Mouse (Mus musculus) heart, adult 9 months (tissue): ENCODE measurements around the gene Tm6sf1.
A peak's percentile ranks its signal among the peaks of the same experiment; 100 is the strongest.
"Not testable (repeated sequence)": the region's sequence is repeated elsewhere in the genome, so short reads cannot be mapped to it uniquely, and the experiment has no call there.

Source experiments
- DNase-seq, 2 experiments: peaks; one replicate each; pipeline ENCODE4 v3.0.0; 2022; ENCODE audit warnings: low spot score in 2 of 2

Gene Tm6sf1

DNA sequence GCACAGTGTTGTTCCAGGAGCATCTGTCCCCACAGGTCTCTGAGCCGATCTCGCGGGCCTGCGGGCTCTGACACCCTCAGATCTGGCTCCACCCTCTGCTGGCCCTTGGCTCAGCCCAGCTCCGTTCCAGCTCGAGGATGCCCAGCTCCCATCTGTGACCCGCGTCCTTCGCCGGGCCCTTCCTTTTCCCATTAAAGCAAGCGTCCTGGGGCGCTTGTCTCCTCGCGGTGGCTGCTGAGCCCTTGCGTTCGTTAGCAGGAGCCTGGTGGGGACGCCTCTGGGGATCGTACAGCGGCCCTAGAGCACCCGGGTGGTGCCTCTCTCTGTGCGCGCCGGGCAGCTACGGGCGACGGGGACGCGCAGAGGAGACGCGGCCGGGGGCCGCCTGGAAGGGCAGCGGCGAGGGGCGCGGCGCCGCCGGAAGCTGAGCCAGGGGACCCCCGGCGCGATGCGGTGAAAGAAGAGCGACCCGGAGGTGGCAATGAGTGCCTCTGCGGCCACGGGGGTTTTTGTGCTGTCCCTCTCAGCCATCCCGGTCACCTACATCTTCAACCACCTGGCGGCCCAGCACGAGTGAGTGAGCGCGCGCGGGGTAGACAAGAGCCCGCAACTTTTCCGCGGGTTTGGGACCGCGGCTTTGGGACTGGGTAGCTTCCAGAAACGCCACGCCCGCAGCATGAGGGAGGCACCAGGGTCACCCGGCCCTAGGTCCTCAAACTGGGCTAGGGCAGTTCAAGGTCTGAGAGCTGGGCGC is at the start of gene Tm6sf1:
TSS of gene Tm6sf1 (plus strand) at position 34 of the 754 bp plus-strand sequence.
- DNase-seq = peak in 1 of 2 experiments; percentile 56

DNA sequence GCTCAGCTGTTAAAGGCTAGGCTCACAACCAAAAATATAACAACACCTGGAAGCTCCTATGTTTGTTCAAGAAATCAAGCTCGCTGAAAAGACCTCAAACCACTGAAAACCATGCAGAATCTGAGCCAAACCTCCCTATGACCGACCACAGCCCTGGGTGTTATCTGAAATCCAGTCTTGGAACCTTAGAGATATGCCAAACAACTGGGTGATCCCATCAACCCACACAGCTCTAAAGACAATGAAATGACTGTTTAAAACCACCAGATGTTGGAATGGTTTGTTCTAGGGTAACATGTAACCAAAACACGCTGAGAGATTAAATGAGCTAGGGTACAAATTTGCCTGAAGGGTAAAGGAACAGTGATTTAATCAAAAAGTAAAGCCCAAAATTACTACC is 33.9 kb upstream of the Tm6sf1 start:
- DNase-seq = no peak

DNA sequence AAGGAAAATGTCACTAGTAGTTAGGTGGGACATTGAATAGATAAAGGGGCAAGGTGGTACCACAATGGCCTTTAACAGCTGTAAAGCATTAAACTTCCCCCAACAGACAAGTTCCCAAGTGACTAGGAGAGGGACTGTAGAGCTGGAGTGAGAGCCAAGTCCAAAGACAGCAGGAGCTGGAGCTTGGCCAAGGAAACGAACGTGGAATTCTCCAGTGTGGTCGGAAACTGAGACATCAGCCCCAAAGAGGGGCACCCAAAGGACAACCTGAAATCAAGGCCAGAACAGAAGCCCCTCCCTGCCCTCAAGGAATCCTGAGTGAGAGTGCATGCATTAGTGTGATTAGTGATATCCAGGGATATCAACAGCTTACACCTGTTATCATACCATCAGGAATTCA is 33.4 kb upstream of the Tm6sf1 start:
- peak in 1 of 2 experiments; percentile 11 for DNase-seq

DNA sequence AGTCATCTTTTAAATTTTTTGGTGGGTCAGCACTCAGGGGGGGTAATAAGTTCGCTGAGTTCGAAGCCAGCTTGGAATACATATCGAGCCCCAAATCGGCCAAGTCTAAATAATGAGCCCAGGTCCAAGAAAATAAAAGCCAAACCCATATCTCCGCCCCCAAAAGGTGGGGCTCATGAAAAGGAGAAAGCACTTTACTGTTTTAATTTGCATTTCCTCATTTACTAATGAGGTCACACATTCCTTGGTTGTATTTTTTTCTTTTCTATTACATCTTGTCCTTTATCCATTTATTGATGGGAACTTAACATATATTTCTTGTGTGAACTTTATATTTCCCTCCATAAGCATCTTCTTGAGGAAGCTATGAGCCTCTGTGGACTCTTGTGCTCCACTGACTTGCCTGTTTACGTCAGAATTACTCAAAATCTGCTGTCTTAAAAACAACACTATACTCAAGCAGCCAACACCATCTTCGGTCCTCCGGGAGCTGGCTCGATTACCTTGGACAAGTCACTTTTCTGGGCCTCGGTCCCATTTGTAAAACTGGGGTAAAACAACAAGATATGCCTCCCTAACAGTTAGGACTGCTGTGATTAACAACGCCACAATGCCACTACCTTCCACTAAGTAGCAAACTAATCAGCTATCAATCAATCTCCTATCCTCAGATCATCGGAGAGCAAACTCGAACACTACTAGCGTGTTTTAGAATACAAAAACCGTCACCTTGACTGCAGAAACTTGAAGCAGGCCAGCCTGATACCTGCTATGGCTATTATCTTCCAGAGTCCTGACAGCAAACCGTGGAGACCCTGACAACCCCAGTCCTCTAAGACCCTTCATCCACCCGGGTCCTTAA is 30.8 kb upstream of the Tm6sf1 start:
- DNase-seq = peak in 1 of 2 experiments; percentile 20

DNA sequence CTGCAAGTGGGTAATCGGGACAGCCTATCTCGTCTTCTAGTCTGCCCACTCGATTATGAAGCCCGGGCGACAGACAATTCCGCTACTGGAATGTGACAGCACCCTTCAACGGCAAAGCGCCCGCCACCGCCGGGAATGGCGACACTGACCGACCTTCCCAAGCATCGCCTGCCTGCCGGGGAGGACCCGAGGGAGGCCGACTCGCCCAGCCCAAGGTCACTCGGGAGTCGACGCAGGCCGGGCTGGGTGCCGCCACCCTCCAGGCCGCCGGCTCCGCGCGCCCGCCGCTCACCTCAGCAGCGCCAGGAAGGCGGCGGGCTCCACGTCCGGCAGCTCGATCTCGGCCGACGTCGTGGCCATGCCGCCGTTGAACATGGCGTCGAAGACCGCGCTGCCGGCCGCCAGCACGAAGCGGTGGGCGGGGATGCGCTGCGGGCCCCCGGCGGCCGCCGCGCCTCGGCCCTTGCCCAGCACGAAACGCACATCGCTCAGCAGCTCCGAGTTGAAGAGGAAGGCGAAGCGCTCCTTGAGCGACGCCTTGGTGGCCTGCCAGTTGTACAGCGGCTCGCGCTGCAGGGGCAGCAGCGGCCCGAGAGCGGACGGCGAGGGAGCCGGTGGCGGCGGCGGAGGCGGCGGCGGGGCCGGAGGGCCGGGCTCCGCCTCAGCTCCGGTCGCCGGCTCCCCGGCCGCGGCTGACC is 30.0 kb upstream of the Tm6sf1 start:
- DNase-seq = peak; percentile 46 to 54

DNA sequence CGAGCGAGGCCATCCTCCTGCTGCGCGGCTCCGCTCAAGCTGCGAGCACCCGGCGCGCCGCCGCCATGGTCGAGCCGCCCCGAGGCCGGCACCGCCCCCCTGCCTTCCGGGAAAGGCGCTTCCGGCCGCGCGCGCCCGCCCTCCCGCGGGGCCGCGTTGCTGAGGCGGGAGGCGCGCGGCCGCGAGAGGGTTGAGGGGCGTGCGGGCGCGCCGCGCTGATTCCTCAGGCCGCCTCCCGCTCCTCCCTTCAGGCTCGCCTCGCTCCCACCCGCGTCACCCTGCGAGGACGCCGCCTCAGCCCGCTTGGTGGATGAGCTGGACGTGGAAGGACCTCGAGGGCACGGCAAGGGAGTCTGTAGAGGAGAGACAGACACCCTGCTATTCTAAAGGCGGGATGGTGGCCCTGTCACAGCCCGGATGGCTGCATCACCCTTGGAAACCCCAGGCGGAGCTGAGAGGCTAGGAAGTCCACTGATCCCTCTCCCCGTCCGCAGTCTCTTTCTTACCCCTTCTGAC is 29.4 kb upstream of the Tm6sf1 start, which contains the start of gene Btbd1:
TSS of gene Btbd1 (minus strand) at position 53 of the 516 bp plus-strand sequence.
- peak; percentile 87 to 93 for DNase-seq

DNA sequence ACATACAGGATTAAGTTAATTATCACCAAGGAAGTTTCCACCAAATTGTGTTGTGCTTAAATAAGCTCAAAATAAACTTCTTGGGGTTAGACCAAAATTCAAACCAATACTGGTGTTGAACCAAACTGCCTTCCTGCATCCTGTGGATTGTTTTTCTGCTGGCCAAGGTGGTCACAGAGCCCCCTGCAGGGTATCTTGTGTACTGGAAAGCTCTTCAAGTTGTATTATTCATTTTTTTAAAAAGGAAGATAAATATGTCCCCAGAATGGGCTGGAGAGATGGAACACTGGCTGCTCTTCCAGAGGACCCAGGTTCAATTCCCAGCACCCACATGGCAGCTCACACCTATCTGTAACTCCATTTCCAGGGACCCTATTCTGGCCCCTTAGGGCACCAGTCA is 24.0 kb upstream of the Tm6sf1 start:
- DNase-seq = no peak

DNA sequence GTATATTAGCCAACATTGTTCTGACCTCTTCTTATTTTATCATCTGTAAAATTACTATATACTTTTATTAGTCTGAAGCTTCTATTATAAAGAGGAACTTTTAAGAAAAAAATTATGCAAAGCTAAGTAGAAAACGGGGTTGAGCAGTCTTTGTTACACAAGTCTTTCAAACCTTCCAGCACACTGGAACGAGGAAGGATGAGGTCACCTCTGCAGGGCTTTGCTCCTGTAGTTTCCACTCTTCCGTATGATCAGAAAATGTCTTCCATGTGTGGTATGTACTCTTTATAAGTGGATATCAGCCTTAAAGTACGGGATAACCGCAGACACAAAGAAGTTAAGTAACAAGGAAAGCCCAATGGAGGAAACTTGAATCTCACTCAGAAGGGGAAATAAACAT is 23.4 kb upstream of the Tm6sf1 start:
- no peak for DNase-seq

DNA sequence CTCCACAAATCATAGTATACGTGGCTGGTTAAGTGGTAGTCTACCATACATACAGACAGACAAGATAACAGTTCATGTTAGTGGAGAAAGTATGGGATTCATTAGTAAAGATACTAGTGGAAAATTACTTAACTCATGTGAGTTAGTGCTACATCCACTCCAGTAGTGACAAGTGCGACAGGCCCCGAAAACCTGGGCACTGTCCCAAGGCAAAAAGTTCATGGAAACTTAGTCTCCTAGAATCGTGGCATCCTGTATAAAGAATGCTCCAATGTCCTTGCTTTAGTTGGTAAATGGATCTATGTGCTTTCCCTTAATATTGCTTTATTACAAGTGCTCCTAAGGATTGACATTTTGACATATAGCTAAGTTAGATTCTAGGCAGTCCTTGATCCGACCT is 21.0 kb upstream of the Tm6sf1 start:
- not testable (repeated sequence) for DNase-seq

DNA sequence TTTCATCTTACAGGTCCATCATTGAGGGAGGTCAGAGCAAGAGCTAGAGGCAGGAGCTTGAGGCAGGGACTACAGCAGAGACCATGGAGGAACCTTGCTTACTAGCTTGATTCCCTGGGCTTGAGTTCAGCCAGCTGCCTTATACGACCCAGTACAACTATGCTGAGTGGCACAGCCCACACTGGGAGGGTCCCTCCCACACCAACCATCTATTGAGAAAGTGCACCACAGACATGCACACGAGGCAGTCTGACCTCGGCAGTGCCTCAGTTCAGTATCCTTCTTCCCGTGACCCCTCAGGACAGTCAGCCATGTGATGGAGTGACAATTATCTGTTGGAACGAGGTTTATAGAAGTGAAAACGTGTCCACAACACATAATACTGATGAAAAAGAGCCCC is 19.1 kb upstream of the Tm6sf1 start:
- no peak for DNase-seq

DNA sequence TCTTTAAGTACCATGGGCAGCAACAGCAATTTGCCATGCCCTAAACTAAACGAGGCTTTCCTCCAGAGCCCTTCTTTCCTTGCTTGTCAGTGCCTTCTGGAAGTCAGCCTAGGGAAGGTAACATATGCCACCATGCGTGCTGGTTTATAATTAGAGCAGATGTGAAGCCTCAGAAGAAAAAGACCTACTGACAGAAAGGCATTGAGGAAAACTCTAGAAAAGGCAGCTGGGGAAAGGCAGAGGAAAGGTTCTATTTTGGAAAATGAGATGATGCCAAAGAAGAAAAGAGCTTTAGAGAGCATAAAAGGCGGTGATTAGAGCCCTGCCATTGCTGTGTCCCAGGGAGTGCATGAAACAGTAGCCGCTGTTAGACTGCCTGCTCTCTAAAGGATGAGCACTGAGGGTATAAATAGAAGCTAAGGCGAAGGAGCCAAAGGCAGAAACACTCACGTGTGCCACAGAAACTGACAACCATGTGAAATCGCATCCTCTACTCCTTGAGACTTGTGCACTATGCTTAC is 18.1 kb upstream of the Tm6sf1 start:
- no peak for DNase-seq

DNA sequence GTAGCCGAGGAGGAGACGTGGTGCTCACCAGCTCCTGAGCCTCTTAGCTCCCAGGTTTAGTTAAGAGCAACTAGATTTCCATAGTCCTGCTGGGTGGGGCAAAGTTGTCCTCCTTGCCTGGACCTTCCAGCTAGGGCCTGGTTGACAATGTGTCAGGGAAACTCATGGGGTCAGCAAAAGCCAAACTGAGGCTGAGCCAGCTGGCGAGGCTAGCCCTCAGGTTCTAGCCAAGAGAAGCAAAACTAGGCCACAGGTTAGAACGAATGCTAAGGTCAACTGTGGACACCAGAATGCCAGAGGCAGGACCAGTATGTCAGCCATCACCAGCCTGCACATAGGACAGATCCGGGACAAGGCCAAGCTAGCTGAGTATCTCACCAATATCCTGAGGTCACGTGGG is 17.4 kb upstream of the Tm6sf1 start:
- peak; percentile 61 to 62 for DNase-seq

DNA sequence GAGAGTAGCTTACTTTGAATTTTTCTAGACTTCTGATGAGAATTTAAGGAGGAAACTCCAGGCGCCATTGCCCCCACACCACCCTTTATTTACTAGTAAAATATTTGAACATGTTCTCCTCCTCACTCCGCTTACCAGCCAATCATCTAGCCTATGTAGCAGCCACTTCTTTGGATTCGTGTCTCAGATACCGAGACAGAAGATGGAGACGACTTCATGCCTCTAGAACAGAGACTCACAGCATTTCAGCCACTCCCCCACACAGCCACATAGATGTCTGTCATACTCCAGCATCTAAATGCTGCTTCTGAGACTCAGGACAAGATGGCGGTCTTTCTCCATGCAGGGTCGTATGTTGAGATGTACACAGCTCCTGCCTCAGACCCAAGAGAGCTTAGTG is 16.7 kb upstream of the Tm6sf1 start:
- DNase-seq = no peak

DNA sequence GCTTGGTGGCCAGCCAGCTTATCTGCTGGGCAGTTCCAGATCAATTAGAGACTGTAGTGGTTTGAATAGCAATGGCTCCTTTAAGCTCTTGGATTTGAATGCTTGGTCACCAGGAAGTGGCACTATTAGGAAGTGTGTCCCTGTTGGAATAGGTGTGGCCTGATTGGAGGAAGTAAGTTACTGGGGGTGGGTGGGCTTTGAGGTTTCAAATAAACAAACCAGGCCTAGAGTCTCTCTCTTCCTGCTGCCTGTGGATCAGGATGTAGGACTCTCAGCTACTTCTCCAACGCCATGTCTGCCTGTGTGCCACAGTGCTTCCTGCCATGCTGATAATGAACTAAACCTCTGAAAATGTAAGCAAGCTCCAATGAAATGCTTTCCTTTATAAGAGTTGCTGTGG is 15.8 kb upstream of the Tm6sf1 start:
- no peak for DNase-seq

DNA sequence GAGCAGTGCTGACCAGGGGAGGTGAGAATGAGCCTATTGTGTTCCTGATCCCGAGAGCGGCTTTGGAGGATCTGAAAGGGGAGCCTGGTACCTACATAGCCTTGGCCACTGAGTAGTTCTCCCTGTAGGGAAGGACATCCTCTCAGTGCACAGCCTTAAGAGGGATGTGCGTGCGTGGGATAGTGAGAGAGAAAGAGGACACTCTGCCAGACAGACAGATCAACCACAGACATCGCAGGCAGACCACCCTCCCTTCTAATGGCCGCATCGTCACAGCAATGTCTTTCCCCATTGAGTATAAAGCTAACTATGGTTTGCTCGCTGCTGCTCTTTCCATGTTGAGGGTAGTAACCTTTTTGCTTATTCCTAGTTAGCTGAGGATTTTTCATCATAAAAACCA is 14.9 kb upstream of the Tm6sf1 start:
- DNase-seq = no peak

DNA sequence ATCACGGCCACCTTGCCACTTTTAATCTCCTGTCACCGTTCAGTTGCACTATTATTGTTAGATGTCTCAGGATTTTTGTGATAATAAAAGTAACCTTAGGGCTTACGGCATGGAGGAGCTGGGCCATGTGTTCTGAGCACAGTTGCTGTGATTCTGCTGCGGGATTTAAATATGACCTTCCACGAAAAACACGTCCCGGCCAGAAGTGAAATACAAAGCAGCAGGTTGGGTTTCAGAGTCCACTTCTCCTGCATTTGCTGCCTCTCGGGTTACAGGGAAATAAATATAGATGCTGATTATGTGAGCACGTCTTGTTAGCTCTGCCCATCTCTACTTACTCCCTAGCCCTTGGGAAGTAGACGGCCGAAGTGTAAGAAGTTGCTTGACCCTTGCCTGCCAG is 14.0 kb upstream of the Tm6sf1 start:
- DNase-seq = no peak

DNA sequence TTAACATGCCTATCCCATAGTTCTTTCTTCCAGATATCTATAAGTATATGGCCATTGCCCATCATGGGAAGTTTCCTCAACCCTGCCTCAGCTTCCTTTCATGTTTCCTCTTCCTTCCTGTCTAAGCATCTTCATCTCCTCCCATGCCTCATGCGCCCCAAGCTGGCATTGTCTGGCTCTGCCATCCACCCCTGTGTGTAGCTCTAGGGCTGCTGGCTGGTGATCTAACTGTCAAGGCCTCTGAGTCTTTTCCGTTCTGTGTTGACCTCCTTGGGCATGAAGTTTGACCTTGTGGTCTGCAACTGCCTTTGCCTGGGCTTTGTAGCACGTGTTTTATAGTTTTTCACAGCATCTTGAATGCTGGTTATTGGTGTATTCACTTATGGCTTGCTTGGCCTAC is 13.5 kb upstream of the Tm6sf1 start:
- no peak for DNase-seq

DNA sequence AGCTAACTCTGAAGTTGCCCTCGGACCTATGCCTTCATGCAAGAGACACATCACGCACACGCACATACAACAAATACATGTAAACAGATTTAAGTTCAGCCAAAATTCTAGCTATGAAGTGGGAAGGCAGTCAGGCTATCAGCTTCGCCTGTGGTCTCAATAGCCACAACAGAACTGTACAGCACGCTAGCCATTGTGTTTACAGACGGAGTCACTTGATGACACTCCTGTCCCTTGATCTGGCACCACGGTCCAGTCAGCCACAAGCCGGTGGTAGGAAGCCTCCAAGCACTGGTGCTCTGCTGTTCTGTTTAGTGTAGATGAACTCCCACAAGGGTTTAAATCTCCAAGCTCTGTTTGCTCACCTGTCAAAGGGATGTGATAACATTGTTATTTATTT is 12.8 kb upstream of the Tm6sf1 start:
- no peak for DNase-seq

DNA sequence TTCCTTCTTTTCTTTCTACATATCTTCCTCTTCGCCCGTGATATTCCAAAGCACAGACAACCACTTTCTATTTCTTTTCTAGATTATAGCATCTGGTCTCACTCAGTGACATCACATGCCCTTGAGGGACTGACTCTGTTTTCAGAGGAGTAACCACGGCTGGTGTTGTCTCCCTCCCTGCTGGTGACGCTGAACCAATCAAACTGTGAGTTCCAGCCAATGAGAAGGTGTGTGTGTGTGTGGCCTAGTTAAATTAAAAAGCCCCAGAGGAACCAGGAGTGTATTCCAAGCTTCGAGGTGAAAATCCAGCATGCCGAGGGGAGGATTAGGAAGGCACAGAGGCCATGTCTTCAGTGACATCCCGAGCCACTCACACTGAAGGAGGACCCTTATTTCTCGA is 11.8 kb upstream of the Tm6sf1 start:
- DNase-seq = no peak

DNA sequence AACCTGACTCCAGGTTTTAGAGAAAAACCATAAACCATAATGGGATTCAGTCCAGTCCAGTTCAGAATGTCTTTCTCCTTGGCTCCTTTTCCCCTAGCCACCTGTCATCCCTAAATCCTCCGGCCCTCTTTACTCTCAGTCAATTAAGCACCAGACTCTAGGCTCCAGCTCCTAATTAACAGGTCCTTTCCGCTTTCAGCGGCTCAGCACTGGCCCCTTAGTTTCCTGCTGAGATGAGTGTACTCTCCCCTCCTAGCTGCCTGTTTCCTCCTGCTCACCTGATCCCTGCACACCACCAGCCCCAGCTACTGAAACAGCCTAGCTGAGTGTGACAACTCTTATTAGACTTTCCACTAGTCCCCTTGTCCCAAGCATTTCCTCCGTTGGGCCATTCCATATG is 11.0 kb upstream of the Tm6sf1 start:
- no peak for DNase-seq

DNA sequence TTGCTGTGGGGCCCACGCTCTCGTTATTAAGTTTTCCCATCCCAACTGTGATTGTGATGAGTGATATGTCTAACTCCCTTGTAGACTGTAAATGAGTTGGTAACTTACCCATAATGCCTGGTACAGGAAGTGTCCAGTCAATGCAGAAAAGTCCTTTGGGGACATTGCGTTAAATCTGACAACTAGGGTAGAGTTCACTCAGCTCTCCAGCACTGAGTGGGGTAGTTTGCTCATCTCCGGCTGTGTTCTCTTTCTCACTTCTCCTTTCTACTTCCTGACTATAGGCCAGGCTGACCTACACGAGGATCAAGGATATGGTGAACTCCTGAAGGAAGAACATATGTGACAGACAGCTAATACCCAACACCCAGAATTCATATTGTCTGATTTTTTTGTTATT is 9.6 kb upstream of the Tm6sf1 start:
- DNase-seq = peak in 1 of 2 experiments; percentile 52

DNA sequence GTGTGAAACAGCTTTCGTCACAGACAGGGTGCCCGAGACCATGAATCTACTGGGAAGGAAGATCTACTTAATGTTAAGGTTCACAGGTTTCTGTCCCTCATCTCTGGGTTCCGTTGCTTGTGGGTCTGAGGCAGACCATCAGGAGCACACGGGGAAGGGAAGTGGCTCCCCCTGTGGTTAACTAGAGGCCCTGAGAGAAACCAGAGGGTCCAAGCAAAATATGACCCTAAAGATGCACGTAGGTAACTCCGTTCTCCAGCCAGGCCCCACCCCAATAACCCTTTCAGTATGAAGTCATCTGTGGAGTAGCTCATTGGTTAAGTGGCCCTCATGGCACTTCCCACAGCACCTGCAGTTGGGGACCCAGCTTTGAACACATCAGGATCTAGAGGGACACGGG is 9.2 kb upstream of the Tm6sf1 start:
- no peak for DNase-seq
